Mouse (Mus musculus) liver, embryonic 11.5 days (tissue): ENCODE measurements at regions not wholly inside any gene's neighbourhood (a gene's known extent, or its start where the extent isn't known, plus 50 kb on each side); places are given as distances from the start of the nearest gene placed in this dataset.
"Not testable (repeated sequence)": the region's sequence is repeated elsewhere in the genome, so short reads cannot be mapped to it uniquely, and the experiment has no call there.

Experiments used
- ATAC-seq: fragments of 200-750 bp; cut with Nextera tagmentation; replicated peaks from 2 replicates; pipeline ENCODE4 v1.8.0; 2017; ENCODE audit warnings: moderate number of reproducible peaks, mild to moderate bottlenecking, moderate TSS enrichment, moderate library complexity; ENCODE audit not compliant: low FRiP score
- DNase-seq: peaks from one replicate; pipeline ENCODE4 v3.0.0-alpha.2; 2017; ENCODE audit warnings: low spot score
- H3K27ac ChIP-seq: fragments of 300-500 bp; sonication (generic); 2 replicates; pipeline ENCODE4 v1.5.1; 2014; ENCODE audit warnings: mild to moderate bottlenecking, low read depth, low read length, control low read depth
- H3K27me3 ChIP-seq: fragments of 300-500 bp; sonication (generic); replicated peaks from 2 replicates; pipeline ENCODE4 v1.6.1; 2014; ENCODE audit warnings: low read length, mixed read lengths; ENCODE audit not compliant: control insufficient read depth, insufficient read depth
- H3K36me3 ChIP-seq: fragments of 300-500 bp; sonication (generic); 2 replicates; pipeline ENCODE4 v1.6.1; 2014; ENCODE audit warnings: mild to moderate bottlenecking, low read length, moderate library complexity, mixed read lengths; ENCODE audit not compliant: control insufficient read depth, insufficient read depth
- H3K4me1 ChIP-seq: fragments of 300-500 bp; sonication (generic); replicated peaks from 2 replicates; pipeline ENCODE4 v1.6.1; 2014; ENCODE audit warnings: low read length, mixed read lengths; ENCODE audit not compliant: control insufficient read depth, insufficient read depth
- H3K4me2 ChIP-seq: fragments of 300-500 bp; sonication (generic); 2 replicates; pipeline ENCODE4 v1.6.1; 2014; ENCODE audit warnings: mild to moderate bottlenecking, control low read depth, moderate library complexity
- H3K4me3 ChIP-seq: fragments of 300-500 bp; sonication (generic); 2 replicates; pipeline ENCODE4 v1.5.1; 2014; ENCODE audit warnings: low read depth, low read length, control low read depth
- H3K9ac ChIP-seq: fragments of 300-500 bp; sonication (generic); 2 replicates; pipeline ENCODE4 v1.6.1; 2014; ENCODE audit warnings: low read depth, low read length, control low read depth
- H3K9me3 ChIP-seq: fragments of 300-500 bp; sonication (generic); 2 replicates; pipeline ENCODE4 v1.6.1; 2016; ENCODE audit warnings: low read length, inconsistent platforms, mixed read lengths; ENCODE audit not compliant: control insufficient read depth
- WGBS: fragments of 180-500 bp; shearing (Covaris S2); extraction: QIAGEN DNeasy Blood & Tissue Kit; methylation state at CpG from one replicate; pipeline ENCODE4 v1.1.7; 2014; 5-methylcytosine and 5-hydroxymethylcytosine counted together

GRCm38 (mm10) chr3:31603237-31603636 is 293.1 kb upstream of the Slc7a14 start:
- Histone ChIP-seq H3K9me3 (no peaks in the 10 kb centered on the region), H3K4me1 (no peaks in the 10 kb centered on the region), H3K4me2 (no peak overlapping the region), H3K27ac (no peak overlapping the region), H3K9ac (no peak overlapping the region), H3K36me3 (no peaks in the 10 kb centered on the region), H3K27me3 (no peaks in the 10 kb centered on the region), H3K4me3 (no peak overlapping the region)
- ATAC-seq (no peak), DNase-seq (peak; percentile 53)
- 17% methylated on average over 7 of the region's 7 CpGs for WGBS

- not testable (repeated sequence) for H3K4me3 ChIP-seq, H3K9ac ChIP-seq, H3K36me3 ChIP-seq, H3K9me3 ChIP-seq, H3K4me2 ChIP-seq, H3K4me1 ChIP-seq, DNase-seq, H3K27me3 ChIP-seq, ATAC-seq, H3K27ac ChIP-seq
- WGBS, result 74% methylated on average over 4 of the region's 4 CpGs
Measured at GRCm38 (mm10) chr3:31596581-31596980, 286.4 kb upstream of the Slc7a14 start.

- Histone ChIP-seq H3K4me2 (no peak overlapping the region), H3K4me3 (no peak overlapping the region), H3K27ac (no peak overlapping the region), H3K9me3 (no peaks in the 10 kb centered on the region), H3K27me3 (no peaks in the 10 kb centered on the region), H3K9ac (no peak overlapping the region), H3K4me1 (no peaks in the 10 kb centered on the region), H3K36me3 (no peaks in the 10 kb centered on the region)
- DNase-seq, result no peak
- WGBS, result 58% methylated on average over 2 of the region's 2 CpGs
- ATAC-seq, result no peak
Measured at GRCm38 (mm10) chr3:31585971-31586370, 275.8 kb upstream of the Slc7a14 start.

- ATAC-seq (no peak), DNase-seq (no peak)
- Histone ChIP-seq H3K27ac (no peak overlapping the region), H3K36me3 (no peaks in the 10 kb centered on the region), H3K9me3 (peaks cover 6% of the 10 kb centered on the region; the same call in 1 of the 2 replicates), H3K27me3 (no peaks in the 10 kb centered on the region), H3K9ac (no peak overlapping the region), H3K4me2 (no peak overlapping the region), H3K4me1 (no peaks in the 10 kb centered on the region), H3K4me3 (no peak overlapping the region)
- 82% methylated on average over 3 of the region's 3 CpGs for WGBS
Measured at GRCm38 (mm10) chr3:31573849-31574248, 263.7 kb upstream of the Slc7a14 start.
